Mouse (Mus musculus): ENCODE measurements around the gene Ksr2. TPM values are rescaled to one million over a fixed set of nuclear protein-coding genes. Genes with fewer than 3 reads are reported as not detected.
"Not testable (repeated sequence)": the region's sequence is repeated elsewhere in the genome, so short reads cannot be mapped to it uniquely, and the experiment has no call there.

Ksr2 gene
- polyA plus RNA-seq, 1 experiment from 2014 or later, result 0.41 TPM

DNA sequence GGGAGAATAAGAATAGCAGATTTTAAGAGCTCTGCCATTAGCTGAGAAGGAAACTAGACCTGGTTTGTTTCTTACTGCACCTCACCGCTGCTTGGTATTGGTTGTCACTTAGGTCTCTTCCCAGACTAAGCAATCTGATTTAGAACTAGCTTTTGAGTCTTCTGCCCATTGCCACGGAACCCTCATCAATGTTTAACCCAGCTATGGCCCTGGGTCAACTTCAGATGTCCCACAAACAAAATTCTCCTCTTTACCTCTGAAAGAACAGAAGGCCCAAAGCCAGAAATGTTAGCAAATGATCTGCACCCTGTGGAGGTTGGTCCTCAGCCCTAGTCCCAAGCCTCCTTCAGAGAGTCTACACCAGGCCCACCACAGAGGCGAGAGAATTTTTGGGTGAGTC, 167.9 kb downstream of the Ksr2 start:
- Histone ChIP-seq H3K27me3 (no peaks in the 10 kb centered on the region), H3K4me3 (no peak overlapping the region), H3K4me2 (no peak overlapping the region), H3K4me1 (no peaks in the 10 kb centered on the region), H3K9me3 (no peaks in the 10 kb centered on the region), H3K27ac (no peak overlapping the region), H3K9ac (no peak overlapping the region), H3K36me3 (no peaks in the 10 kb centered on the region)
- ATAC-seq (ENCODE audit: insufficient number of reproducible peaks, insufficient read depth, low FRiP score, low TSS enrichment, low read depth), result no peak
- WGBS, result 84% methylated on average over 3 of the region's 3 CpGs

GRCm38 (mm10) chr5:117584428-117584827, 170.6 kb downstream of the Ksr2 start:
- WGBS, result 54% methylated on average over 1 of the region's 1 CpGs
- no peak for ATAC-seq (ENCODE audit: insufficient number of reproducible peaks, insufficient read depth, low FRiP score, low TSS enrichment, low read depth)
- H3K27ac ChIP-seq, result no peak overlapping the region
- H3K4me3 ChIP-seq, result no peak overlapping the region
- H3K9me3 ChIP-seq, result no peaks in the 10 kb centered on the region
- H3K9ac ChIP-seq, result no peak overlapping the region
- no peaks in the 10 kb centered on the region for H3K27me3 ChIP-seq
- H3K4me2 ChIP-seq, result no peak overlapping the region
- no peaks in the 10 kb centered on the region for H3K4me1 ChIP-seq
- no peaks in the 10 kb centered on the region for H3K36me3 ChIP-seq

- 64% methylated on average over 6 of the region's 6 CpGs for WGBS
- no peaks in the 10 kb centered on the region for H3K36me3 ChIP-seq
- ATAC-seq (ENCODE audit: insufficient number of reproducible peaks, insufficient read depth, low FRiP score, low TSS enrichment, low read depth), result no peak
- H3K9ac ChIP-seq, result no peak overlapping the region
- H3K4me1 ChIP-seq, result no peaks in the 10 kb centered on the region
- H3K27ac ChIP-seq, result no peak overlapping the region
- H3K4me2 ChIP-seq, result no peak overlapping the region
- H3K27me3 ChIP-seq, result no peaks in the 10 kb centered on the region
- H3K9me3 ChIP-seq, result no peaks in the 10 kb centered on the region
- no peak overlapping the region for H3K4me3 ChIP-seq
Observed at GRCm38 (mm10) chr5:117589266-117589665, 175.5 kb downstream of the Ksr2 start.

DNA sequence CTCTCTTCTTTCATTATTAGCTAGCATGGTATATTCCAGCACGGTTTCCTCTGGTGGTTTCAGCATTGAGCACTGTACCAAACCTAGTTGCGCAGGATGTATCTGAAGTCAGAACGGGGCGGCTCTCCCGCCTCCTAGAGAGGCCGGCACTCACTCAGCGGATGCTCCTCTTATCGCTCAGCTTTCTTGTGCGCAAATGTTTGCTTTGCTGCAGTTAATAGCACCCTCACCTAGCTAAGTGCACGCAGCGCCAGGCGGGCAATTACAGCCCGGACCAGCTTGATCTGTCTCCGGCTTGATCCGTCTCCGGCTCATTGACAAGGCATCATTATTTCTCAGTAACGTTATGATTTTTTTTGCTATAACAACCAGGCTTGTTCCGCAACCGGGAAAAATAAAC, 179.5 kb downstream of the Ksr2 start:
- Histone ChIP-seq H3K36me3 (no peaks in the 10 kb centered on the region), H3K9me3 (no peaks in the 10 kb centered on the region), H3K27me3 (no peaks in the 10 kb centered on the region), H3K27ac (no peak overlapping the region), H3K4me3 (no peak overlapping the region), H3K4me2 (no peak overlapping the region), H3K4me1 (no peaks in the 10 kb centered on the region), H3K9ac (no peak overlapping the region)
- ATAC-seq (ENCODE audit: insufficient number of reproducible peaks, insufficient read depth, low FRiP score, low TSS enrichment, low read depth), result no peak
- 67% methylated on average over 19 of the region's 19 CpGs for WGBS

GRCm38 (mm10) chr5:117596803-117597202, 183.0 kb downstream of the Ksr2 start:
- WGBS, result 87% methylated on average over 3 of the region's 3 CpGs
- Histone ChIP-seq H3K27me3 (no peaks in the 10 kb centered on the region), H3K36me3 (no peaks in the 10 kb centered on the region), H3K4me3 (no peak overlapping the region), H3K27ac (no peak overlapping the region), H3K9ac (no peak overlapping the region), H3K9me3 (no peaks in the 10 kb centered on the region), H3K4me1 (no peaks in the 10 kb centered on the region), H3K4me2 (no peak overlapping the region)
- no peak for ATAC-seq (ENCODE audit: insufficient number of reproducible peaks, insufficient read depth, low FRiP score, low TSS enrichment, low read depth)

DNA sequence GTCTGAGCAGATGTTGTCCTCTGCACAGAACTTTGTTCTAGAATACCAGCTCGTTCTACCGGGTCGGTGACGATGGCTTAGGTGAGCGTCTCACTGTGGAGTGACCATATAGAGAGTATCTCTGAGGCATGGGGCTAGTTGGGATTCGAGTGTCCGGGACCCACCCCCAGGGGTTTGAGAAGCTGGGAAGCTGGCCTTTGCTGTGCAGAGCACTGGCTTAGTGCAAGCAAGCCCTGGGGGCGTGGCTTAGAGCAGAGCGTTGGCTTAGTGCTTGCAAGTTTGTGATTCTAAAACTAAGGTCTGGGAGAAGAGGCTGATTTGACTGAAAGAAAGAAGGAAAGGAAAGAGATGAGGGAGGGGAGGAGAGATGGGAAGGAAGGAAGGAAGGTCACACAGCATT, 188.2 kb downstream of the Ksr2 start:
- H3K4me3 ChIP-seq, result no peak overlapping the region
- H3K4me2 ChIP-seq, result no peak overlapping the region
- no peaks in the 10 kb centered on the region for H3K36me3 ChIP-seq
- H3K27me3 ChIP-seq, result no peaks in the 10 kb centered on the region
- no peaks in the 10 kb centered on the region for H3K9me3 ChIP-seq
- 59% methylated on average over 9 of the region's 9 CpGs for WGBS
- no peak for ATAC-seq (ENCODE audit: insufficient number of reproducible peaks, insufficient read depth, low FRiP score, low TSS enrichment, low read depth)
- H3K4me1 ChIP-seq, result 0 out of 2 replicates have a peak, but pooled peaks cover 6% of the 10 kb centered on the region
- H3K27ac ChIP-seq, result no peak overlapping the region
- H3K9ac ChIP-seq, result no peak overlapping the region

DNA sequence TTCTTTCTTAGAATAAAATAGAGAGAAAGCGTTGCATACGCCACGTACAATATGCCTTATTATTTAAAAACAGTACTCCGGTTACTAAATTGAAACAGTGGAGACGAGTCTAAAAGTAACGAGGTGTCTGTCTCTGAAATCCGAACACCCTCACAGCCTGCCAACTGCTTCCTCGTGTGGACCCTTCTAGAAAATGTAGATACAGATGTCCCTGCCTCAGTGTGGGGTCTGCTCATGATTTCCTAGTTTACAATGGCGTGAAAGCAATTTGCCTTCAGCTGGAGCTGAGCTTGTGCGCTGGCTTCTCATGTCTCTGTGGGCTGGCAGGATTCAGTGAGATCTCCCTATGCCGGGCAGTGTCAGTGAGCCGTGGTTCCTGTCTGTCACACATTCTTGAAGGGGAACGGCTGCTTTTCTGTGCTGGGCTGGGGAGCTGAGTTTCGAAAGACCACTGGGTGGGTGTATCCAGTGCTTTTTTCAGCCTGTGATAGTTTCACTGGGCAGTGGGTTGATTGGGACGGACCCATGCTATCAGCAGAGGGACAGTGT, 194.0 kb downstream of the Ksr2 start:
- Histone ChIP-seq H3K4me3 (no peak overlapping the region), H3K27ac (no peak overlapping the region), H3K9me3 (no peaks in the 10 kb centered on the region), H3K36me3 (no peaks in the 10 kb centered on the region), H3K9ac (0 out of 2 replicates have a peak overlapping the region, but pooled peaks have one; percentile 16), H3K27me3 (no peaks in the 10 kb centered on the region), H3K4me2 (peak overlapping the region; percentile 22; the same call in 1 of the 2 replicates), H3K4me1 (peaks cover 8% of the 10 kb centered on the region)
- WGBS, result 42% methylated on average over 15 of the region's 15 CpGs
- no peak for ATAC-seq (ENCODE audit: insufficient number of reproducible peaks, insufficient read depth, low FRiP score, low TSS enrichment, low read depth)

GRCm38 (mm10) chr5:117614331-117615024, 200.7 kb downstream of the Ksr2 start:
- no peaks in the 10 kb centered on the region for H3K9me3 ChIP-seq
- no peak; the same call in 1 of the 2 replicates for ATAC-seq (ENCODE audit: insufficient number of reproducible peaks, insufficient read depth, low FRiP score, low TSS enrichment, low read depth)
- no peak overlapping the region for H3K4me2 ChIP-seq
- H3K4me1 ChIP-seq, result no peaks in the 10 kb centered on the region
- no peak overlapping the region for H3K9ac ChIP-seq
- H3K27ac ChIP-seq, result no peak overlapping the region
- no peak overlapping the region for H3K4me3 ChIP-seq
- no peaks in the 10 kb centered on the region for H3K36me3 ChIP-seq
- 35% methylated on average over 5 of the region's 5 CpGs for WGBS
- no peaks in the 10 kb centered on the region for H3K27me3 ChIP-seq

GRCm38 (mm10) chr5:117620292-117620691, 206.5 kb downstream of the Ksr2 start:
- Histone ChIP-seq H3K9ac (no peak overlapping the region), H3K4me2 (no peak overlapping the region), H3K36me3 (no peaks in the 10 kb centered on the region), H3K9me3 (no peaks in the 10 kb centered on the region), H3K4me1 (no peaks in the 10 kb centered on the region), H3K27me3 (no peaks in the 10 kb centered on the region), H3K27ac (no peak overlapping the region), H3K4me3 (no peak overlapping the region)
- ATAC-seq (ENCODE audit: insufficient number of reproducible peaks, insufficient read depth, low FRiP score, low TSS enrichment, low read depth), result no peak
- 74% methylated on average over 4 of the region's 4 CpGs for WGBS

DNA sequence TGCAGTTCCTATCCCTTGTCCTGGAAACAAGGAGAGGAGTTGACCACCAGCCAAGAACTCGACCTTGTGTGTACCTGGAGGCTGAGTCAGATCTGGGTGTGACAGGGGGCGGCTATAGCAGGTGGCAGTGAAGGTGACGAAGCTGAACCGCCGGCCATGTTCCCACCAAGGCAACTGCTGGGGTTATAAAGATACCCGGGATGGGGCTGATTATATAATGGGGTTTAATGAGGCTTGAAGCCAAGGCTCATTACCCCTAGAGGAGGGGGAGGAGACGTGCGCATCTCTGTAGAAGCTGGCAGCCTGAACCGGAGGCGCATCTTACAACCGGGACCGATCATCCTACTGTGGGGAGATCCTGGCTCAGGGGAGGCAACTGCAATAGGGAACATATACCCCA, 208.4 kb downstream of the Ksr2 start:
- Histone ChIP-seq H3K27ac (no peak overlapping the region), H3K9me3 (no peaks in the 10 kb centered on the region), H3K4me3 (no peak overlapping the region), H3K27me3 (no peaks in the 10 kb centered on the region), H3K36me3 (no peaks in the 10 kb centered on the region), H3K4me2 (no peak overlapping the region), H3K4me1 (no peaks in the 10 kb centered on the region), H3K9ac (no peak overlapping the region)
- 72% methylated on average over 12 of the region's 12 CpGs for WGBS
- ATAC-seq (ENCODE audit: insufficient number of reproducible peaks, insufficient read depth, low FRiP score, low TSS enrichment, low read depth), result no peak

- ATAC-seq (ENCODE audit: insufficient number of reproducible peaks, insufficient read depth, low FRiP score, low TSS enrichment, low read depth), result not testable (repeated sequence)
- 87% methylated on average over 4 of the region's 4 CpGs for WGBS
Observed at GRCm38 (mm10) chr5:117623206-117623605, 209.4 kb downstream of the Ksr2 start.

GRCm38 (mm10) chr5:117626907-117627306, 213.1 kb downstream of the Ksr2 start:
- no peak overlapping the region for H3K4me2 ChIP-seq
- 4% methylated on average over 4 of the region's 4 CpGs for WGBS
- H3K27ac ChIP-seq, result no peak overlapping the region
- no peak overlapping the region for H3K4me3 ChIP-seq
- H3K27me3 ChIP-seq, result no peaks in the 10 kb centered on the region
- H3K9me3 ChIP-seq, result no peaks in the 10 kb centered on the region
- no peaks in the 10 kb centered on the region for H3K36me3 ChIP-seq
- no peak for ATAC-seq (ENCODE audit: insufficient number of reproducible peaks, insufficient read depth, low FRiP score, low TSS enrichment, low read depth)
- no peaks in the 10 kb centered on the region for H3K4me1 ChIP-seq
- no peak overlapping the region for H3K9ac ChIP-seq

More at GRCm38 (mm10) chr5:117623206-117623605, 209.4 kb downstream of the Ksr2 start:
- H3K4me2 ChIP-seq, H3K36me3 ChIP-seq, H3K9ac ChIP-seq, H3K4me1 ChIP-seq, H3K9me3 ChIP-seq, H3K27ac ChIP-seq, H3K4me3 ChIP-seq, H3K27me3 ChIP-seq: not testable (repeated sequence)

Measured in embryonic facial prominence, embryonic 13.5 days (tissue).